Mouse (Mus musculus) cerebellum, postnatal 14 days (tissue): ENCODE measurements around the gene Pxdn.

Experiments used
- DNase-seq, 2 experiments: peaks; one replicate each; pipeline ENCODE4 v3.0.0; 2021; ENCODE audit warnings: mixed read lengths in 2 of 2

Gene Pxdn

DNA sequence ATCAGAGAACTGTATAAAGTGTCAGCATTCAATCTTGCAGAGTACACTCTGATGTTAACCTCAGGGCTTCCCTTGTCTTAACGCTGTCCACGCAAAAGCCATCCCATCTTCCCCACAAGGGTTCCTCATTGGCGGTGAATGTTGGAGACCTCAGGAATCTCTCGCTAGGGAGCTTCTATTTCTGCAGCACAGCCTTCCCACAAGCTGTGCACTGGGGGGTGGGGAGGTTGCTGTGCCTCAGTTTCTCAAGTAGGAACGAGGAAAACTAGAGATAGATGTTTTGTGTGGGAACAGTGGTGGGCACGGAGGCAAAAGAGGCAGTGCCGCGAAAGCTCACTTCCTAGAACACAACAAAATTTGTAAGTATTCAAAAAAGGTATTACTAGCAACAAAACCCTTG lies at the start of gene Pxdn:
Gene Pxdn, plus strand, starts transcription at position 301 of the 400 bp plus-strand sequence.
- DNase-seq, result no peak

DNA sequence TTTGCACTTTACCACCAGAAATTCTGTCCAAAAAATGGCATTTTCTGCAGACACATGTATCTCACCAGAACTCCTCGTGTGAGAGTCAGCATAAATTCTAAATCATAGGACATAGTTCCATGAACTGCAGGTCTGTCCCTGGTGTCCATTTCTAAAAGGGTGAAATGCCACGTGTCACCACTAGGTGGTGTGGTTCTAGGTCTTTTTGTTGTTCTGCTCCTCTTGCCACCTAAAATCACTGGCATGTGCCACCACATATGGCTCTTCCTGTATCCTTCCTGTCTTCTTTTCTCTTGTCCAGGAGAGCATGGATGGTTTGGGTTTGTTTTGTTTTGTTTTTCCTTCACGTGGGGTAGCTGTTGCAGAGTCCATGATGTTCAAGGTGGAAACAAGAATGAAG lies 42.7 kb upstream of the Pxdn start:
- peak; percentile 71 to 79 for DNase-seq

DNA sequence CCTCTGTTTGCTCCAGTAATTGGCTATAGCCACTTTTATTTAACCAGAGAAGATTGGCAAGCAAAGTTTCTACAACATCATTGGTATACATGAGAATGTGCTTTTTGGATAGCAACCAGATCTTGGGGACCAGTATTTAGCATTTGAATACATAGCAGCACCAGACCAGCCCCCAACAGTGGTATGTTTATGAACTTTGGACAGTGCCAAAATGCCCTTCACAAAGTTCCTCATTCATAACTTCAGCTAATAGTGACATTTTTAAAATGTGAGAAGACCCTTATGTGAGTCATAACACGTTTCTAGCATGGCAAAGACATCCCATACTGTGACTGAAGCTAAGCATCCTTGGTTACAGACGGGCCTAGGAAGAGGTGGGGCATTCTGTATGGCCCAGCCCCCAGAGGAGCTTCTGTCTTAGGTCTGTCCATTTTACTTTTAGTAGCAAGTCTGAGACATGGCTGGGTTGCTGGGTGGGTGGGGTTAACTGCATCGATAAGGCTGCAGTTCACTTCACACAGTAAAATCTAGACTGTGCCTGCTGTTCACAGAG lies 39.8 kb upstream of the Pxdn start:
- DNase-seq, result no peak

DNA sequence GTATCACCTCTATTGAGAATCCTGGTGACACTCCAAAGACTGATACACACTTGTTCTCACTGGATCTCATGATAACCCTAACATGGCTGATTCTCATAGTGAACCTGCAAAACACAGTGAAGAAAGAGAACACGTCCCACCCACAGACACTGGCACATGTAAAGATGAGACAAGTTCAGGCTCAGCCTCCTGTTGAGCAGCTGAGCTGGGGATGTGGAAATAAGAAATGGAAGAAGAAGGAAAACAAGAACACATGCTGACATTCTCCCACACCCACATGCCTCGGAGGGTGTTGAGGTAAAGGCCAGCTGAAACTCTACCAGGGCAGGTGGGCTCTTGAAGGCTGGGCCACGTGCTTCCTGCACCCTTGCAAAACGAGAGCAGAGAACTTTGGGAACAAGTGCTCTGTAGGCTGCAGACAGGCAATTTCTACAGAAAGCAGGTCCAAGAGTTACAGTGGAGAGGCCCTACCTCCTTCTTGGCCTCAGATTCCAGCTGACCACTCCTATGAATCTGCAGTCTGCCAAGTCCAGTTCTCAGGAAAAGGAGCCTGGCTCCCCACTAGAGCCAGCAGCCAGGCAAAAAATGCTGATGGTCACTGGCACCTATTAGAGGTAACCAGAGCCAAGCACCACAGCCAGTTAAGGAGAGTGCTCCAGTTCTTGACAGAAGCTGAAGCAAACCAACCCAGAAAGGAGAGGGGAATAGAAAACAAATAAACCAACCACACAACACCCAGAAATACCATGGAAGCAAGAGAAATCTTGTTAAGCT lies 33.1 kb upstream of the Pxdn start:
- DNase-seq, result peak; percentile 46 to 65

DNA sequence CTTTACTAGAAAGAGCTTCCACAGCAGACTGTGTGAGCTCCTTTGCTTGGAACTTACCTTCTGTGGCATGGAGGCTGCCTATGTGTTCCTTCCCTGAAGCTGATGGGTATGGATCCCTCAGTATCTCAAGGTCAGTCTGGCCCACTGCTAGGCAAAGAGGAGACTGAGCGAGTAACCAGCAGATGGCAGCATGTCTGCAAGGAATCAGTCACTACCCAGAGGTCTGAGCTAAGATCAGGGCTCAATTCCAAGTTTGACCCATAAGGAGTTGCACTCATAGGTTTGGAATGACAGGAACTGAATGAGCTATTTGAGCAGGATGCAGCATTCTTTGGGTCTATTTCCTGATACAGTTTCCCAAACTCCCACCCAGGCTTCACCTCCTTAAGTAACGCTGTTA lies 30.4 kb upstream of the Pxdn start:
- peak; percentile 64 to 73 for DNase-seq

DNA sequence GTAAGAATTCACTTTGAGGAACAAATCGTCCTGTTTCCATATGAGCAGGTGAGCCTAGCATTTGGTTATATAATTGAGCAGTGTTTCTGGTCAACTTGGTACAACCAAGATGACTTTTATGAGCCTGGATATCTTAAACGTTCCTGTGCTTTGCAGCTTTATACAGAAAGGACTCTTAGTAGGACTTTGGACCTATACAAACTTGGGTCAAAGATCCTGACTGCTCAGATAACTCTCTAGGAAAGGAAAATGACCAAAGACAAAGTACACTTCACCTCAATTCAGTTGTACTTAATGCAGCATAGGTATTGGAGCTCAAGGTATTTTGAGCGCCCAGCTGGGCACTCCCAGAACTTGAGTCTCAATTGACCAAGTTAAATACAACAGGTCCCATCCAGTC lies 21.3 kb upstream of the Pxdn start:
- DNase-seq, result no peak

DNA sequence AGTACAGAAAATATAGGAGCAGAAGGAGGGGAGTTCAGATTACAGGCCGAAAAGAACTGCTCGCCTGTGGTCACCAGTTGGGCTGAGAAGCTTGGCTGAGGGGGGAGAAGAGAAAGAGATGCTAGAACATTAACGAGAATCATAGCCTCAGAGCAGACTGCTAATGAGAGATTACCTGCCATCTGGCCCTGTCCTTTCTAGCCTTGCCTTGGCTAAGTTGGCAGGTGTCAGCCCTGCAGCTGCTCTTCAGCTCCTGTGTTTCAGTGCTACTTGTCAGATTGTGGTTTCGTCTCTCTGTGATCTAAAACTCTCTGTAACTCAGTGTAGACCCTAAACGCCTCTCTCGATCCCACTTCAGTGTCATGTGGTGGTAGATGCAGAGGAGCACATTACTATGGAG lies 20.6 kb upstream of the Pxdn start:
- peak; percentile 30 to 37 for DNase-seq

DNA sequence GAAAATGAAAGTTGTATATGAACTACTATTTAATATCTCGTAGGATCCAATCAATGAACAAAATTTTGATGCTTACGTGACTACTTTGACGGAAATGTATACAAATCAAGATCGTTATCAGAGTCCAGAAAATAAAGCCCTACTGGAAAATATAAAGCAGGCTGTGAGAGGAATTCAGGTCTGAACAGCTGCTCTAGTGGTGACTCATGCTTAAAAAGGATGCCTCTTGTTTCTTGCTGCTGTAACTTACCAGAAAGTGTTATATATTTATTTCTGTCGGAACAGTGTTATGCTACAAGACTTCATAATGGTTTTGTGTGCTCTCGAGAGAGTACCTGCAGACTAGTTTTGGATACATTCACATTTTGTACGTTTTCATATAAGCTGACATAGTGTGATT lies 17.1 kb upstream of the Pxdn start:
- DNase-seq, result no peak

DNA sequence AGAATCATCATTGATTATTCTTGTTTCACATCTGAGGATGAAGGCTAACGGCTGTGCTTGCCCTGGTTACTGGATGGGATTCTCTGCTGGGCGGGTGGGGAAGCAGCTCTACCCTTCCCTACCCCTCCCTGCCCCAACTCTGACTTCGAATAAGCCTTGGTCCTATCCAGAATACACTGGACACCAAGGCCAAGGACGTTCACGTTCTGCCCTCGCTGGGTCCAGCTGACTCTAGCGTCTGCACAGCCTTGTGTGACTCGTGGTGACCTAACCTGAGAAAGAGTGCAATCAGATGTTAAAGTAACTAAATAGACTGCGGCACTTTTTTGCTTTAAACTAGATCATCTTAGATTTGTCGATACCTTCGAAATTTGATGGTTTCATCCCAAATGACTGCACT lies 15.9 kb upstream of the Pxdn start:
- DNase-seq, result no peak

DNA sequence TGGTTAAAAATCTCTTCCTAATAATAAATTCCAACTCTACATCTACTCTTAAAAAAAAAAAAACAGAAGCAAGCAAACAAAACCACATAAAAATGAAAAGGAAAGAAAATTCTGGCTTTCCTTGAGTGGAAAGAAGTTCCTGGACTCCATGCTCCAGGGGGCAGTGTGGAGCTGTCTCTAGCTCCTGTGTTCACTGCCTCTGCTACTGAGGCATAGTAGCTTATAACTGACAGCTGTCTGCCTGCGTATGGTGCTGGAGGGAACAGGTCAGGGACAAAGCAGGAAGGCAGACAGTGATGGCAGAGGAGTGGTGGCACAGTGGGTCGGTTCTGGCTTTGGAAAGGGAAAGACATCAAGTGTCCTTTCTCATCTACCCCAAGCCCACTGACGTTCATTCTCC lies 10.5 kb upstream of the Pxdn start:
- DNase-seq, result peak; percentile 70 to 87

DNA sequence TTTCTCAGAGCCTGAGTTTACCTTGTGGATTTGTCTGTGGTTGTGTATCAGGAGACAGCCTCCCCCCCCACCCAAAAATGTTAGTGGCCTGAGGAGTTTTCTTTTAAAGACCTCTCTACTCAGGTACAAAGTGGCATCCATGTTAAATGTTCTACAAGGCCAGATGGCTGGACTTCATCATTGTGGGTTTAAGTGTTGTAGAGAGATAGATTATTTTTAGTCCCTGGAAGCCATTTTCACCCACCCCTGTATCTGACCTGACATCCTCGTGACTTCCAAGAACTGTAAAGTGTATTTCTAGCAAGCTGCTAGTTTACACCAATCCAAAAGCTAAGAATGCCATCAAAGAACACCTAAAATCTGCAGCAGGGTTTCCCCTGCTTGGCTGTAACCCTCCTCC lies 6.8 kb upstream of the Pxdn start:
- no peak for DNase-seq

DNA sequence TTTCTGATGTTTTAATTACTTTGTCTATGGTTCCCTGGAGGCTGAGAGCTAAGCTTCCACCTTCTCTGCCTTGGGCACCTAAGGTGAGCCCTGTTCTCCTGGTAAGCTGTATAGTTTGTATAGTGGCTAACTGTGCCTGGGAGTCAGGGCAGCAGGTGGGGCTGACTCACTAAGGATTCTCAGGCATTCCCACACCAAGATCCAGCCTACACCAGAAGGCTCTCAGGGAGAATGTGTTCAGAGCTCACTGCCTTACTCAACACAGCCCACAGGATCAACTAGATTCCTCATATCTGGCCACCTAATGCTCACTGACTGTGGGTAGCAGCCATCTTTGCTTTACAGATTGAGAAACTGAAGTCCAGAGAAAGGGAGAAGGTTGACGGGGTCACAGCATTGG lies 4.5 kb upstream of the Pxdn start:
- DNase-seq, result no peak

DNA sequence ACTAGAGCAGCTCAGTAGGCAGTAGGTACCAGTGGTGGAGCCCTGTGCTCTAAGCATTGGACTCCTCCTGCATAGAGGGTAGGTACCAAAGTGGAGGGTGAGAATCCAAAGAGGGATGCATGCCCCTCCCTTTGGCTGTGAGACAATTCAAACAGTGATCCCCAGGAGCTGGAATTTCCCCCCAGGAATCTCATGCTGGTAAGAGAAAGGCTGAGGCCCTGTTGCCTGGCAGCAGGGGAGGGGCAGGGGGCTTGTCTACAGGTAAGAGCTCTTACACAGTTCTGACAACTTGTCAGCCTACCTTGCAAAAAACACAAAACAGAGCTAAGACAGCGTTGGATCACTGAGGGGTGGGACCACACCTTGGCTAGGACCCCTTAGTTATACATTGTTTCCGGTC lies 3.9 kb upstream of the Pxdn start:
- no peak for DNase-seq

DNA sequence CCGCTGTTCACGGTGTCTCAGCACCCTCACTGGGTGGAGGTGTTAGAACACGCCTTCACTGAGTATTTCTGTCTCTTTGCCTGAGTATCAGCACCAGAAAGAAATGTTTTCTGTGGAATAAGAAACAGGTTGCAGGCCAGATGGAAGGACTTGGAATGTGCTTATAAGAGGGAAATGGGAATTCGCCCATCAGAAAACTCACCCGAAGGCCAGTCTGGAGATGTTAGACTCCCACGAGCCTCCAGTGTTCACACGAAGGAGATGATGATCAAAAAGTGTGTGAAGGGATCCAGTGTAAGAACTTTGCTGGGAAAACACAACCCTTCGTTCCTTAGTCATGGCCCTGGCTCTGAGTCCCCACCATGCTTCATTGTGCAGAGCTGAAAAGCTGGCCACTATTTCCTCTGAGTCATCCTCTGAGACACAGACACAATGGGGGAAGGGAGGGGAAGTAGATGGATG lies 3.3 kb upstream of the Pxdn start:
- DNase-seq, result no peak

DNA sequence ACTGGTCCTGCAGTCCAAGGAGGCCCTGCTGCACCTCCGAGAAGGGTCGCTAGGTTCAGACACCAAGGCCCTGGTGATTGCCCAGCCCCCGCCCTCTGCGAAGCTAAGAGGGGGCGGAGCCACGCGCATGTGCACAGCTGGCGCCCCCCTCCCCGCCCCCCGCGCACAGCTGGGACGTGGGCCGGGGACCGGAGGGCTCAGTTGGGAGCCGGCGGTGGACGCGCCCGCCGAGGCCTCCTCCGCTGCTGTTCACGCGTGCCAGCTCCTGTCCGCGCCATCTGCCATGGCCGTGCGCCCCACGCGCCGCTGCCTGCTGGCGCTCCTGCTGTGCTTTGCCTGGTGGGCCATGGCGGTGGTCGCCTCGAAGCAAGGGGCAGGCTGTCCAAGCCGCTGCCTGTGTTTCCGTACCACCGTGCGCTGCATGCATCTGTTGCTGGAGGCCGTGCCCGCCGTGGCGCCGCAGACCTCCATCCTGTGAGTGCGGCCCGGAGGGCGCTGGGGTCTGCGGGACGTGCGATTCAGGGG lies 505 bp downstream of the Pxdn start:
- DNase-seq, result peak; percentile 37 to 38

DNA sequence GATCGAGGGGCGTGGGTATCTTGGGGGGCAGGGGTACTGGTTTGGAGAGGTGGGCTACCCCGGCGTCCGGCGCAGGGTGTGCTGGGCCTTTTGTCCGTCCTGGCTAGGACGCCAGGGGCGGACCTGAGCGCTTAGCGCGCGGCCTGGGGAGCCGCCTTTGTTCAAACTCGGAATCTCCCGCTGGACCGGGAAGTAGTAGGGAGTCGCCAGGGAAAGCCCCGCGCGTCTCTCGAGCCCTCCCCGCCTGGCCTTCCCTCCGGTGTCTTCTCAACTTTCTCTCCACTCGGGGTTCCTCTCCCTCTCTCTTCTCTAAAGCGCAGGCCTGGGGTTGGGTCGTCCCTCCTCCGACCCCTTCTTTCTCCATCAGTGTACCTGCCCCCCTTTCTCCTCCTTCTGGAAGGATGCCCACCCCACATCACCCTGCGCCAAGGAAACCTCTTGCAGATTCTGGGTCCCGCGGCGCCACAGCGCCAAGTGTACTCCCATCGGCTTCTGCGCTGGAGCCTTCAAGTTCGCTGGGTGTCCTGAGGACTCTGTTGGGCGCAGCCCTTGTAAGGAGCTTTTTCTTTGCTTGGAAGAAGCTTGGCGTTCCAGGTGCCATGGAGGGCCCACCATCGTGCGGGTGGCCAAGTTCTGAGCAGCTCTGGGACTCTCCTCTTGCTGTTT lies 1.1 kb downstream of the Pxdn start:
- peak; percentile 24 to 35 for DNase-seq

DNA sequence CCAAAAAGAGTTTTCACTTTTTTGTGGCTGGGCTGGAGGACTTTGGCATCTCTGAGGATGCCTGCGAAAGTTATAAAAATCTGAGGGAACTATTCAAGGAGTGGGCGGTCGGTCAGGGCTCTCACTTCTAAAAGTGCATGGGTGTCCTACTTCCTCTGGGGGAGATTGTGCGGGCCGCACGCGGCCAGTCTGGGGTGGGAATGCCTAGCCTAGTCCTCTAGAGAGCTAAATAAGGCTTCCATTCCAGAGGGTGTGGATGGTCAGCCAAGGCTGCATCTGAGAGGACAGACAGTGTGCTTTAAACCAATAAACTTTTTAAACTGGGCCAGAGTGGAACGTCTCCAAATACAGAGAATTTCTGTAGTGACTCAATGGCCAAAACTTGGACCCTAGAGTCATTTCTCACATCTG lies 1.9 kb downstream of the Pxdn start:
- no peak for DNase-seq

DNA sequence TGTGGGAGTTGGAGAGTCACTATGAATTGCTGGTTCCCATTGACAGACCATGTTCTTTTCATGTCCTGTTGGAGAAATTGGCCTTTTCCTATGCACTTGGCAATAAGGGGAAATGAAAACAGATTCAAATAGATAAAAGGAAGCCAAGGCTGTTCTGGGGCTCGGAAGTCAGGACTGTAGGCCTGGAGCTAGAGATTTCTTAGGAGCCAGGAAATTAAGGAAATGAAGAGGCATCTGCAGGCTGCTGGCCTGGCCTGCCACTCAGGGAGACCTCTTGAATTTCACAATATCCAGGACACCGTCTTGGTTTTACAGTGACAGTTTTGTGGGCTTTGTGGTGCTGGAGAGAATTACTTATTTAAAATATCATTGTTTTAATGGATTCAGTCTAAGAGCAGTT lies 5.0 kb downstream of the Pxdn start:
- DNase-seq, result no peak

DNA sequence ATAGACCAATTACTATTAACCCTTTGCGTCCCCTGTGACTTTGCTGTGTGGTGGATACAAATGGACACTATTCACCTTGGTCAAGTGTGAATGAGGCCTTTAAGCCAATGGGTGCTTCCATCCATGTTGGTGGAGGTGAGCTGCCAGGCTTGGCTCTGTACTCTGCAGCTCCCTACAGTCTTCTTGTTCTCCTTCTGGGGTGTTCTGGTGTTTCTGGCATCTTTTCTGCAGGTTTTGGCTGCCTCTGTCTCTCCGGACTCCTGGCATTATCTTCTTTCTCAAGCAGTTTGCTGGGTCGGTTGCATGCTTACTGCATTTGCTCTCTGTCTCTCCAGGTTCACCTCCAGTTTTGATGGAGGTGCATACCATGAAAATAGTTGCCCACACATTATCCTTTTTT lies 7.2 kb downstream of the Pxdn start:
- DNase-seq, result no peak

DNA sequence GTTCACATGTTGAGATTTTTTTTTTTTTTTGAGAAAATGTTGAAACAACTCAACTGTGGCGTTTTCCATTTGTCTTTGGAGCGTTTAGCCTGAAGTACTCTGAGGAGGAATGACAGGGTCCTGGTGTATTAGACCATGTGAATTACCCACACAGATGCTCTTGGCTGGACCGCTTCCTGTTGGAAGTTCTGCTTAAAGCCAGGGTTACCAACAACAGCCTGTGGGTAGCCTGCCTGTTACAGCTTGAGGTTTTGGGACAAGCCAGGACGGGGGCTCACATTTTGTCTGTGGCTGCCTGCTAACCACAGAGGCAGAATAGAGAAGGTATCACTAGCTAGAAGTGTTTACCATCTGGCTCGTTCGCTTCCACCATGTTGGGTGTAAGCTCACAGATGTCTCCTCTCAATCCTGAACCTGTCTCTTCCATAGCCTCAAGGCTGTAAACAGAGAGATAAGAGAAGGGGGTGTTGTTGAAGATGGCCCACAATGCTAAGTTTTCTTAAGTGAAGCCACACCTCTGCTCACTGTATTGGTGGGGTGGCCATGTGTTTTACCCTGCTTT lies 7.9 kb downstream of the Pxdn start:
- DNase-seq, result no peak

DNA sequence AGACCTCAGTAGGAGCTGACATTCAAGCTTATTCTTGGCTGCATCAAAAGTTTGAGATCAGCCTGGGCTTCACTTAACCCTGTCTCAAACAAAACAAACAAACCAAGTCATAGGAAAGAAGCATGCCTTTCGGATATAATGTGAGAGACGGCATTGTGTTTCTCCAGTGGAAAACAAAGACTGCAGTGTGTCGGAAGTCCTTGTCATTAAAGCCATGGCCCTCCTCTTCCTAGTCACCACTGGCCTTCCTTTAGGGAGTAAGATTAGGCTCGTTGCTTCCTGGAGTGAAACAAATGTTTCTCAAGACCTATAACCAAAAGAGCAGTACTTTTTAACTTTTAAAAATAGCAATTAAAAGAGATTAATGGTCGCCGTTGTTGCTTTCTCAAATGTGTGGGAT lies 13.6 kb downstream of the Pxdn start:
- no peak for DNase-seq

DNA sequence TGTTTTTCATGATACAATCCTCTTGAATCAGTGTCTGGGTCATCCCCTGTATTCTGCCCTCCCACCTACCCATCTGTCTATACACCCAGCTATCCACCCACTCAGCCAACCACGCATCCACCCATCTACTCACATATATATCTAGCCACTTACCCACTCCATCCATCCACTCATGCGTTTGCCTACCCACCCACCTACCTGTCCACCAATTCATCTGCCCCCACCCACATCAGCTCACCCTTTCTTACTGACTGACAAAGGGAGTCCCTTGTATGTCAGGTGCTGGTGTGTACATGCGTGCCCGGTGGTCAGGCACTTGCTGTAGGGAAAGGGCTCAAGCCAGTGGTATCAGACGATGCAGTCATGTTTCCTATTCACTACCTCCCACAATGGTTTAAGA lies 14.1 kb downstream of the Pxdn start:
- no peak for DNase-seq

DNA sequence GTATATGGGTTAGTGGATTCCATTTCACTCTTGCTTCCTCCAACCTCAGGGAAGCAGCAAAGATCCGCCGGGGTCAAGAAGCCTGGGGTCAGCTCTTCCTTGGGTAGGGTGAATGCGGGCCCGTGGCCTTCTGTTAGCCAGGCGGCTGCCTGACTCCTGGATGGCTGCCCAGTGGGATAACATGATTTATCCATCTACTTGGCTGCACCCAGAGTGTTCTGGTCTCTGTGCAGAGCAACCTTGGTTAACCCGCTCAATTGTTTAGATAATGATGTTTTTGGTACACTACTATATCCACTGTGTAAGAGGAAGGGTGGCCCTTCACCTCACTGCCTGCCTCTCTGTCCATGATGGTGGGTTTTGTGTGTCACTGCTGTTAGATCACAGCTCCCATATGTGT lies 14.7 kb downstream of the Pxdn start:
- DNase-seq, result peak; percentile 40 to 59

DNA sequence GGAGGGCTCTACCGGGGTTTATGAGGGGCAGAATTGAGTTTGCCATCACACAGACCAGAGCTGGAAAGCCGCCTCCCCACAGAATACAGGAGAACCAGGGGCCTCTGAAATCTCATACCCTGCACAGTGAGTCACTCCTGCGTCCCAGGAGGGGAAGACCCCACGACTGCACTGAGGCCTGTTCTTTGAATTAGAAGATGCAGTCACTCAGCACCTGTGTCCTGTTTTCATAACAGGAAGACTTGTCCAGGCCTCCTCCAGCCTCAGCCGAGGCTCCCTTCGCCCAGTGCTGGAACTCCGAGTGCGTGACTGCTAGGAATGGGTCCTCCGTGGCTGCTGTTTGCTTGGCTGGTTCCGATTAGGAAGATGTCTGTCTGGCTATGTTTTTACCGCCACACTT lies 16.6 kb downstream of the Pxdn start:
- DNase-seq, result no peak
